Mouse (Mus musculus): ENCODE results near the gene Dusp18. TPM values are rescaled to one million over a fixed set of nuclear protein-coding genes. Genes with fewer than 3 reads are reported as not detected.

Gene Dusp18
- total and polyA plus RNA-seq, 3 experiments, result 0.81 to 2.2 TPM; not detected in 1

GRCm38 (mm10) chr11:3859778-3860177, 35.3 kb upstream of the Dusp18 start:
- Histone ChIP-seq H3K27me3 (ENCODE audit: control insufficient read depth in 1 of 2, insufficient read depth in 2 of 2, low read length in 2 of 2) (peaks cover 16 to 34% of the 10 kb centered on the region in 2 experiments), H3K4me1 (ENCODE audit: control insufficient read depth in 1 of 2, insufficient read depth in 2 of 2, low read length in 2 of 2) (peaks cover 3 to 7% of the 10 kb centered on the region in 2 experiments; a peak in 3 of 4 replicates)

GRCm38 (mm10) chr11:3860361-3860760, 34.7 kb upstream of the Dusp18 start:
- TF ChIP-seq CTCF (IDR thresholded peaks at IDR 0.05 in 2 of 3, conservative IDR thresholded peaks at IDR 0.05 in 1 of 3; ENCODE audit: control insufficient read depth in 1 of 3, insufficient read depth in 1 of 3, low read depth in 2 of 3, low read length in 3 of 3, poor library complexity in 1 of 3, severe bottlenecking in 1 of 3) (no peak), CHD1 (IDR thresholded peaks at IDR 0.05; ENCODE audit: low read depth, low read length) (no peak)
- Histone ChIP-seq H3K4me1 (ENCODE audit: control insufficient read depth in 1 of 2, insufficient read depth in 2 of 2, low read length in 2 of 2) (peaks cover 3 to 7% of the 10 kb centered on the region in 2 experiments; a peak in 3 of 4 replicates), H3K79me2 (ENCODE audit: control insufficient read depth, insufficient read depth, low read length, poor library complexity) (no peaks in the 10 kb centered on the region), H3K36me3 (ENCODE audit: control insufficient read depth in 1 of 2, insufficient read depth in 2 of 2, low read length in 2 of 2) (peaks cover 0 to 2% of the 10 kb centered on the region in 2 experiments; a peak in 1 of 4 replicates), H3K27me3 (ENCODE audit: control insufficient read depth in 1 of 2, insufficient read depth in 2 of 2, low read length in 2 of 2) (peaks cover 15 to 34% of the 10 kb centered on the region in 2 experiments), H3K4me3 (ENCODE audit: control insufficient read depth in 1 of 2, insufficient read depth in 1 of 2, low read depth in 2 of 2, low read length in 2 of 2) (no peak overlapping the region), H3K27ac (ENCODE audit: control insufficient read depth, low read depth, low read length) (no peak overlapping the region), H3K9me3 (replicated peaks; ENCODE audit: insufficient read depth, low read length) (no peaks in the 10 kb centered on the region), H3K9ac (ENCODE audit: control insufficient read depth, low read depth, low read length, poor library complexity, severe bottlenecking) (no peak overlapping the region)
- no peak for DNase-seq (ENCODE audit: low read depth, low spot score)

More at GRCm38 (mm10) chr11:3859778-3860177, 35.3 kb upstream of the Dusp18 start:
- Histone ChIP-seq H3K79me2 (ENCODE audit: control insufficient read depth, insufficient read depth, low read length, poor library complexity) (no peaks in the 10 kb centered on the region), H3K36me3 (ENCODE audit: control insufficient read depth in 1 of 2, insufficient read depth in 2 of 2, low read length in 2 of 2) (peaks cover 0 to 2% of the 10 kb centered on the region in 2 experiments; a peak in 1 of 4 replicates), H3K9ac (ENCODE audit: control insufficient read depth, low read depth, low read length, poor library complexity, severe bottlenecking) (no peak overlapping the region), H3K9me3 (replicated peaks; ENCODE audit: insufficient read depth, low read length) (no peaks in the 10 kb centered on the region), H3K4me3 (ENCODE audit: control insufficient read depth in 1 of 2, insufficient read depth in 1 of 2, low read depth in 2 of 2, low read length in 2 of 2) (no peak overlapping the region), H3K27ac (ENCODE audit: control insufficient read depth, low read depth, low read length) (no peak overlapping the region)
- DNase-seq (ENCODE audit: low read depth, low spot score), result no peak
- TF ChIP-seq MXI1 (IDR thresholded peaks at IDR 0.05; ENCODE audit: low read depth, low read length), result no peak
- TF ChIP-seq SMC3 (IDR thresholded peaks at IDR 0.05; ENCODE audit: low read depth, low read length), result no peak
- TF ChIP-seq ZMIZ1 (IDR thresholded peaks at IDR 0.05; ENCODE audit: low read depth, low read length), result no peak
- no peak for TF ChIP-seq JUND (IDR thresholded peaks at IDR 0.05; ENCODE audit: low read depth, low read length)
- no peak for TF ChIP-seq MAFK (IDR thresholded peaks at IDR 0.05; ENCODE audit: borderline replicate concordance, low read depth, low read length)
- TF ChIP-seq POLR2AphosphoS2 (IDR thresholded peaks at IDR 0.05; ENCODE audit: low read length), result no peak
- TF ChIP-seq USF1 (IDR thresholded peaks at IDR 0.05; ENCODE audit: low read depth, low read length), result no peak
- no peak for TF ChIP-seq TAL1 (IDR thresholded peaks at IDR 0.05; ENCODE audit: low read length)
- no peak for TF ChIP-seq MEF2A (IDR thresholded peaks at IDR 0.05; ENCODE audit: extremely low read depth, insufficient replicate concordance, low read depth, low read length, poor library complexity, severe bottlenecking)

GRCm38 (mm10) chr11:3862661-3863453, 32.2 kb upstream of the Dusp18 start:
- DNase-seq (ENCODE audit: low read depth, low spot score), result no peak
- Histone ChIP-seq H3K4me1 (ENCODE audit: control insufficient read depth in 1 of 2, insufficient read depth in 2 of 2, low read length in 2 of 2) (peaks cover 3 to 7% of the 10 kb centered on the region in 2 experiments; a peak in 3 of 4 replicates), H3K4me3 (ENCODE audit: control insufficient read depth in 1 of 2, insufficient read depth in 1 of 2, low read depth in 2 of 2, low read length in 2 of 2) (no peak overlapping the region), H3K27ac (ENCODE audit: control insufficient read depth, low read depth, low read length) (no peak overlapping the region), H3K79me2 (ENCODE audit: control insufficient read depth, insufficient read depth, low read length, poor library complexity) (no peaks in the 10 kb centered on the region), H3K9ac (ENCODE audit: control insufficient read depth, low read depth, low read length, poor library complexity, severe bottlenecking) (no peak overlapping the region), H3K36me3 (ENCODE audit: control insufficient read depth in 1 of 2, insufficient read depth in 2 of 2, low read length in 2 of 2) (peaks cover 0 to 2% of the 10 kb centered on the region in 2 experiments; a peak in 1 of 4 replicates), H3K9me3 (replicated peaks; ENCODE audit: insufficient read depth, low read length) (no peaks in the 10 kb centered on the region), H3K27me3 (ENCODE audit: control insufficient read depth in 1 of 2, insufficient read depth in 2 of 2, low read length in 2 of 2) (peaks cover 8 to 21% of the 10 kb centered on the region in 2 experiments)
- TF ChIP-seq NRF1 (IDR thresholded peaks at IDR 0.05; ENCODE audit: insufficient read depth, low read depth, low read length, poor library complexity, severe bottlenecking) (no peak), HCFC1 (IDR thresholded peaks at IDR 0.05; ENCODE audit: low read depth, low read length) (no peak), MAFK (IDR thresholded peaks at IDR 0.05; ENCODE audit: borderline replicate concordance, low read depth, low read length) (no peak)

Measured in MEL (cell line).